Mouse (Mus musculus) brain, embryonic 14.5 days (tissue): Measurements from ENCODE around the gene Cys1.

ENCODE experiments used
- CTCF ChIP-seq: fragments of 200-500 bp; IDR thresholded peaks from 2 replicates; pipeline ENCODE4 v1.5.1; 2012; ENCODE audit warnings: inconsistent platforms, mild to moderate bottlenecking, moderate library complexity, borderline replicate concordance; ENCODE audit not compliant: insufficient read depth, insufficient read length; ENCODE audit errors: extremely low read depth
- POLR2A ChIP-seq: fragments of 200-500 bp; IDR thresholded peaks from 2 replicates; pipeline ENCODE4 v1.6.1; 2012; ENCODE audit warnings: mild to moderate bottlenecking, inconsistent platforms, borderline replicate concordance; ENCODE audit not compliant: poor library complexity, insufficient read depth, insufficient read length, severe bottlenecking; ENCODE audit errors: extremely low read depth

GRCm38 (mm10) chr12:24651063-24651557 lies 30.5 kb downstream of the Cys1 start, which contains the start of gene Klf11:
- TF ChIP-seq CTCF (no peak), POLR2A (peak; percentile 90)
